ENCODE assay signal across 8 mouse cellular contexts in genomic region chr3:28263002-28263947, GRCm38 (mm10). TPM values are rescaled to one million over a fixed set of nuclear protein-coding genes. Genes with fewer than 3 reads are reported as not detected.
DNase-seq lines count a peak whose midpoint lies in the region; ATAC-seq and TF ChIP-seq lines count a peak whose summit lies in the region.

TSS of gene Tnik (plus strand) at chr3:28263214.

- no peaks in the 10 kb centered on the region for H3K36me3 ChIP-seq in hindbrain, embryonic 16.5 days (ENCODE audit: control insufficient read depth, insufficient read depth, low read length)

- no peaks in the 10 kb centered on the region; the same call in 1 of the 2 replicates for H3K9me3 ChIP-seq in hindbrain, embryonic 16.5 days (ENCODE audit: control insufficient read depth, low read length)

- peak; percentile 20 for DNase-seq in WW6 (ENCODE audit: low read depth, low spot score)
- peak; percentile 85 to 88 for DNase-seq in cerebellum, postnatal 25 days
- peak; percentile 78 for DNase-seq in gastrocnemius, adult 2 months
- peak; percentile 85 to 96 for DNase-seq in left cerebral cortex, adult 8-10 months (ENCODE audit: low spot score in 2 of 2)
- DNase-seq in right cerebral cortex, postnatal 10 days (ENCODE audit: low spot score in 2 of 2) = peak; percentile 95 to 97
- peak; percentile 43 for DNase-seq in urinary bladder, postnatal 36 days (ENCODE audit: low spot score in 2 of 2)

- H3K9ac ChIP-seq in hindbrain, embryonic 16.5 days (ENCODE audit: low read depth, low read length) = peak within 1 kb of the TSS; percentile 95

- no peak for TF ChIP-seq CTCF in gastrocnemius, adult 2 months (IDR thresholded peaks at IDR 0.05)

- H3K4me2 ChIP-seq in hindbrain, embryonic 16.5 days (ENCODE audit: low read length) = peak within 1 kb of the TSS; percentile 77

- peak; percentile 93 for ATAC-seq in hindbrain, embryonic 16.5 days
- peak; percentile 72 for ATAC-seq in megakaryocyte, adult 5-6 weeks (ENCODE audit: poor library complexity, severe bottlenecking)

- peaks cover 12% of the 10 kb centered on the region for H3K4me1 ChIP-seq in hindbrain, embryonic 16.5 days (ENCODE audit: control insufficient read depth, insufficient read depth, low read depth, low read length)

- H3K4me3 ChIP-seq in gastrocnemius, adult 2 months = peak within 1 kb of the TSS; percentile 95
- peak within 1 kb of the TSS; percentile 85 for H3K4me3 ChIP-seq in hindbrain, embryonic 16.5 days (ENCODE audit: low read length)

- intact Hi-C loops in gastrocnemius, adult 2 months (cut with DNase I) = loop anchor here (5.0 to 10.0 kb wide), 2 partner anchors 109 to 282 kb away; no protein-coding TSS in a partner anchor

- H3K27ac ChIP-seq in gastrocnemius, adult 2 months = peak within 1 kb of the TSS; percentile 94
- peak within 1 kb of the TSS; percentile 97 for H3K27ac ChIP-seq in hindbrain, embryonic 16.5 days (ENCODE audit: low read depth, low read length)

- H3K27me3 ChIP-seq in hindbrain, embryonic 16.5 days (replicated peaks; ENCODE audit: control insufficient read depth, insufficient read depth, low read length) = no peaks in the 10 kb centered on the region

- 0% methylated on average over 59 of the region's 59 CpGs for WGBS in hindbrain, embryonic 16.5 days

RNA-seq across cellular contexts. Expression of gene Tnik, which starts in this region (rescaled TPM):
- 10 to 100 TPM; 38.8 to 42.7 TPM for total RNA-seq in gastrocnemius, adult 2 months (2021)
- 55.7 and 65.1 TPM in 2 replicates for polyA plus RNA-seq in hindbrain, embryonic 16.5 days (2015; fragmentation: Nextera tagmentation; extraction: Ambion mirVana)
- 100 to 1,000 TPM; 186 to 199 (median 198) TPM for total RNA-seq in left cerebral cortex, adult 8-10 months (2022)
- 2.6 and 2.7 TPM in 2 replicates for total RNA-seq in megakaryocyte, adult 5-6 weeks (2015)
- 6.3 and 6.4 TPM in 2 replicates for total RNA-seq in megakaryocyte, adult 5-6 weeks (2017)

Comparison
In these comparisons a context has a peak if more than half of its experiments do, and no peak if none do; other contexts are left out.
1. Peak in every context shown above with its lines: DNase-seq, ATAC-seq, H3K4me3 ChIP-seq and H3K27ac ChIP-seq.
2. RNA of gene Tnik (total RNA-seq): 186 to 199 TPM in left cerebral cortex, adult 8-10 months and 38.8 to 42.7 TPM in gastrocnemius, adult 2 months; 2.6 to 6.4 TPM in megakaryocyte, adult 5-6 weeks; every median in the first group is over 4 times any median in the second.
3. RNA of gene Tnik (total RNA-seq): 186 to 199 TPM in left cerebral cortex, adult 8-10 months; 38.8 to 42.7 TPM in gastrocnemius, adult 2 months; every median in the first group is over 4 times any median in the second.
4. DNase-seq: peak in every context shown above with its lines; median percentile 96 in right cerebral cortex, postnatal 10 days; 90 in left cerebral cortex, adult 8-10 months; 86 in cerebellum, postnatal 25 days; 78 in gastrocnemius, adult 2 months; 43 in urinary bladder, postnatal 36 days; 20 in WW6.